Mouse (Mus musculus): ENCODE measurements around the gene Ndufs1. TPM values are rescaled to one million over a fixed set of nuclear protein-coding genes. Genes with fewer than 3 reads are reported as not detected.

The Ndufs1 gene
- polyA plus RNA-seq, 1 experiment from 2014 or later, result 102 TPM

DNA sequence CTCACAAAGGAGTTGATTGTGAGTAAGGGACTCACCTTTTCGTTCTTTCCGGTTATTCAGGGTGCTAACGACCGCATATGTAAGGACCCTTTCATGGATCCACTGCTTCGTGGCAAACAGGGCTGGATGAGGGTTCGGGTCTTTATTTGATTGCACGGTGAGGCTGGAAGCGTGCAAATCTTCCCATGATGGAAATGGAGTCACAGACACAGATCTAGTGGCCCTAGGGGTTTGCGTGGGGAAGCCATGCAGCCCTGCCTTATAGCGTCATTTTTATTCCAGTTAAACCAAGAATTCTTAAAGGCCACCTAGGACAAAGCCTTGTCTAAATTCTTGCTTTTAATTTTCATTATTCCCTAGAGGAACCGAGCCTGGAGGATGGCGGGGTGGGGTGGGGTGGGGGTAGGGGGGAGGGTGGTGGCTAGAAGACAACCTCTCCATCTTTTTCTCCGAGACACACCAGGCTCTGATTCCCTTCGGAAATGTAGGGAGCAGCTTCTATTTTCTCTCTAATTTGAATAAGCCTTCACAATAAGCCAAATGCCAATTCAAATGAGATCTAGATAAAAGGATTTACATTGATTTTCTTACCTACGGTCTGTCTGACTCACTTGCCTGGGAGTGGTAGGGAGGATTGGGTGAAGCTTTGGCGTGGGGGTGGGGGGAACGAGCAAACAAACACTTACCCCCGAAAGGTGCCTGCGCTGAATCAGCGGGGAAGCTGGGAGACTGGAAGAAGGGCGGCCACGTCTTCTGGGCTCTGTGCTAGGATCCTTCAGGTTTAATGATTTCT lies 37.0 kb upstream of the Ndufs1 start:
- Histone ChIP-seq H3K9ac (replicated peaks) (no peak overlapping the region), H3K27me3 (ENCODE audit: insufficient read depth, low read length) (no peaks in the 10 kb centered on the region; the same call in 1 of the 2 replicates), H3K4me2 (ENCODE audit: low read depth, low read length) (no peak overlapping the region), H3K27ac (ENCODE audit: low read depth) (no peak overlapping the region), H3K4me3 (ENCODE audit: low read depth, low read length) (no peak overlapping the region), H3K9me3 (ENCODE audit: low read length) (no peaks in the 10 kb centered on the region), H3K36me3 (replicated peaks; ENCODE audit: insufficient read depth, low read length) (no peaks in the 10 kb centered on the region), H3K4me1 (ENCODE audit: insufficient read depth) (no peaks in the 10 kb centered on the region)
- no peak for ATAC-seq
- DNase-seq, result no peak
- no peak for TF ChIP-seq CTCF (IDR thresholded peaks at IDR 0.05; ENCODE audit: low read depth)
- TF ChIP-seq EP300 (IDR thresholded peaks at IDR 0.05; ENCODE audit: low read depth), result no peak
- 26% methylated on average over 22 of the region's 22 CpGs for WGBS (ENCODE audit: insufficient replicate concordance)

DNA sequence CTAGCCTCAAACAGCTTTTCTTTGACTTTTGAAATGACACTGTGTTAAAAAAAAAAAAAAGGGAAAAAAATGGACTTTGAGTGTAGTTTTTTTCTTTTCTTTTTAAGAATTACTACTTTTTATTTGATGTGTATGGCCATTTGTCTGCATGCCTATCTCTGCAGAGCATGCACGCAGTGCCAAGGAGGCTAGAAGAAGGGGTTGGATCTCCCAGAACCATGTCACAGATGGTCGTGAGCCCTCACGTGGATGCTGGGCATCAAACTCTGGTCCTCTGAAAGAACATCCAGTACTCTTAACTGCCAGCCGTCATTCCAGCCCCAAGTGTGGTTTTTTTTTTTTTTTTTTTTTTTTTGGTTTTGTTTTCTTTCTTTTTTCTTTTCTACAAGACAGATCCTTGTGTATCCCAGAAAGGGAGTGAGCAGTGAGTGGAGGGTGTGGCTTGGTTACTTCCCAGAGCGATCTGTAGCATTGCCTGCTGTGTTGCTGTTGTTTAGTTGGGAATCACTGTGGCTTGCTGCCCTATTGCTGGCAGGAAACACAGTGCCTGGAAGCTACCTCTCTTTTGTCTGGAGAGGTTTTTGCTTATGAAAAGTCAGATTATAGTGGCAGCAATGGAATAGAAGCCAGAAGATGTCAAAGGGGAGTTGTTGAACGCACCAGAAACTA lies 33.4 kb upstream of the Ndufs1 start:
- 40% methylated on average over 6 of the region's 6 CpGs for WGBS (ENCODE audit: insufficient replicate concordance)
- H3K27me3 ChIP-seq (ENCODE audit: insufficient read depth, low read length), result no peaks in the 10 kb centered on the region; the same call in 1 of the 2 replicates
- H3K4me3 ChIP-seq (ENCODE audit: low read depth, low read length), result no peak overlapping the region
- no peaks in the 10 kb centered on the region for H3K36me3 ChIP-seq (replicated peaks; ENCODE audit: insufficient read depth, low read length)
- H3K9me3 ChIP-seq (ENCODE audit: low read length), result no peaks in the 10 kb centered on the region
- no peak for DNase-seq
- no peaks in the 10 kb centered on the region for H3K4me1 ChIP-seq (ENCODE audit: insufficient read depth)
- ATAC-seq, result no peak
- no peak overlapping the region for H3K27ac ChIP-seq (ENCODE audit: low read depth)
- TF ChIP-seq EP300 (IDR thresholded peaks at IDR 0.05; ENCODE audit: low read depth), result no peak
- TF ChIP-seq CTCF (IDR thresholded peaks at IDR 0.05; ENCODE audit: low read depth), result no peak
- H3K4me2 ChIP-seq (ENCODE audit: low read depth, low read length), result no peak overlapping the region
- no peak overlapping the region for H3K9ac ChIP-seq (replicated peaks)

DNA sequence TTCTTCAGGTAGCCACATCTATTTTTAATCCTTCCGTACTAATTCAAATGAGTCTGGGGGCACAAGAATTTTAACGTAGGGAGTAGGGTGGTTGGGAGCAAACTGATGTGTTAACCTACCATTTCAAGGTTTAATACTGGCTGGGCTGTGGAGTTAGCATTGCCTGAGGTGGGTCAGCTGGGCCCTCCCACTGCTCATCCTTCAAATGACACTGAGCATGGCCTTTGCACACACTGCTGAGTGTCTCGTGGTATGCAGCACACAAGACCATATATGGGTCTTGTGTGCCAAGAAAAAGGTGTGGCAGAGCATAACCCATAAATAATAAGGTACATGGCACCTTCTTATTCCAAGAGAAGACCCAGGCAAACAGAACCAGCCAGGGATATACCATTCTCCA lies 31.0 kb upstream of the Ndufs1 start:
- no peak overlapping the region for H3K4me3 ChIP-seq (ENCODE audit: low read depth, low read length)
- ATAC-seq, result no peak
- 71% methylated on average over 3 of the region's 3 CpGs for WGBS (ENCODE audit: insufficient replicate concordance)

DNA sequence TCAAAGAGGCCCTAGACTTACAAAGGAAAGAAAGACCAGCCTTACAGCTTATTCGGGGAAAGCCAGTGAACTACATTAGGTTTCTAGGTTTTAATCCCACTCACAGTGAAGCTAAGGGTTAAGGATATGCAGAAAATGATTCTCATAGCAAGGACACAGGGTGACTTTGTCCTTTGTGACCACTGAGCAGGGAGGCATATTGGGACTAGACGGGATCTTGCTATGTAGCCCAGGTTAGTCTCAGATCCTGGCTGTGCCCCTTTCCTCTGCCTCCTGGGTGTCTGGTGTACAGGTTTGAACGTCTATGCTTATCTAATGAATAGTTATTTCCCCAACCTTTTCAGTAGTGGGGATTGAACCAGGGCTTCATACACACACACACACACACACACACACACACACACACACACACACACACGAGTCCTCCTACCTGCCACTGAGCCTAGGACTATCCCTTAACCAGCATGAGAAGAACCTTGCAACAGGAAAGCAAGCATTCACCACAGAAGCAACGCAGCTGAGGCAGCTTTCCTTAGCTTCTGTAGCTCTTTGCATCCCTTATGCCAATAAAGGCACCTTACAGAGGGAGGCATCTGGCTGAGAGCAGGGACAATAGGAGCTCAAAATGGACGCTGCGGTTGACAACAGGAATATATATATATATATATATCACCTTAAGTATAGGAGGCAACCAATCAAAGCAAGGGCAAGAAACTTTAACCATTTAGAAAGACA lies 28.2 kb upstream of the Ndufs1 start:
- Histone ChIP-seq H3K4me2 (ENCODE audit: low read depth, low read length) (no peak overlapping the region), H3K4me3 (ENCODE audit: low read depth, low read length) (no peak overlapping the region), H3K4me1 (ENCODE audit: insufficient read depth) (0 out of 2 replicates have a peak, but pooled peaks cover 3% of the 10 kb centered on the region), H3K27ac (ENCODE audit: low read depth) (no peak overlapping the region), H3K9me3 (ENCODE audit: low read length) (no peaks in the 10 kb centered on the region), H3K9ac (replicated peaks) (no peak overlapping the region), H3K27me3 (ENCODE audit: insufficient read depth, low read length) (no peaks in the 10 kb centered on the region), H3K36me3 (replicated peaks; ENCODE audit: insufficient read depth, low read length) (no peaks in the 10 kb centered on the region)
- TF ChIP-seq CTCF (IDR thresholded peaks at IDR 0.05; ENCODE audit: low read depth) (no peak), EP300 (IDR thresholded peaks at IDR 0.05; ENCODE audit: low read depth) (no peak)
- DNase-seq (no peak), ATAC-seq (no peak)
- 43% methylated on average over 7 of the region's 7 CpGs for WGBS (ENCODE audit: insufficient replicate concordance)

More for the DNA sequence above, 31.0 kb upstream of the Ndufs1 start:
- DNase-seq, result no peak
- Histone ChIP-seq H3K27me3 (ENCODE audit: insufficient read depth, low read length) (no peaks in the 10 kb centered on the region), H3K4me1 (ENCODE audit: insufficient read depth) (0 out of 2 replicates have a peak, but pooled peaks cover 3% of the 10 kb centered on the region), H3K4me2 (ENCODE audit: low read depth, low read length) (no peak overlapping the region), H3K27ac (ENCODE audit: low read depth) (no peak overlapping the region), H3K36me3 (replicated peaks; ENCODE audit: insufficient read depth, low read length) (no peaks in the 10 kb centered on the region), H3K9ac (replicated peaks) (no peak overlapping the region), H3K9me3 (ENCODE audit: low read length) (no peaks in the 10 kb centered on the region)
- TF ChIP-seq CTCF (IDR thresholded peaks at IDR 0.05; ENCODE audit: low read depth), result no peak
- no peak for TF ChIP-seq EP300 (IDR thresholded peaks at IDR 0.05; ENCODE audit: low read depth)

DNA sequence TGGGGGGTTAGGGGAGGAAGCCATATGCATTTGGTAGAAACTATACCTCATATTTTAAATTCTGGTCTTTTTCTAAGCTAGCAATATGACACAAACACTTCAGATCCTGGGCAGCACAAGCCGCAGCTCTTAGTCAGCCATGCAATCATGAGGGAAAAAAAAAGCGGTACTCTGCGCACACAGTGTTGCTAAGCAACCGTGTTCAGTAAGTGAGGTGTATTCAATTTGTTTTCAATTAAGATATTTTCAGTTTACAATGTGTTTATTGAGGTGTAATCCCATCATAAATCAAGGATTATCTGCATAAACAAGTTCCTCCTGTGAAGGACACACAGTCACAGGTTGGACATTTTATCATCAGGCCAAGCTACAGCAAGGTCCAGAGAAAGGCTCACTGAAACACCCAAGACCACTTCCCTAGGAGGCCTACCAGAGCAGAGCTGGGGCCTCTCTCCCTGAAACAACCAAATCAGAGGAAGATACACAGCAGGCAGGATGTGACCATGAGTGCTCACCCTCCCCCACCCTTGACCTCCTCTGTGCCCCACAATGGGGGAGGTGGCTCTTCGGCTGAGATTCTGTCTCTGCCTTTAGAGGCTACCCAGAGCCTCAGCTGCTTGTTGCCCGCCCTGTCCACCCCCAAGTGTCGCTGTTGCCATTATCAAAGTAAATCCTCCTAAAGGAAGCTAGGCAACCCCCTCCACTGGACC lies 27.5 kb upstream of the Ndufs1 start:
- no peak overlapping the region for H3K27ac ChIP-seq (ENCODE audit: low read depth)
- 25% methylated on average over 7 of the region's 7 CpGs for WGBS (ENCODE audit: insufficient replicate concordance)

More for the DNA sequence above, 27.5 kb upstream of the Ndufs1 start:
- TF ChIP-seq EP300 (IDR thresholded peaks at IDR 0.05; ENCODE audit: low read depth), result no peak
- TF ChIP-seq CTCF (IDR thresholded peaks at IDR 0.05; ENCODE audit: low read depth), result 0 out of 2 replicates have a peak, but pooled peaks have one; percentile 28
- Histone ChIP-seq H3K4me1 (ENCODE audit: insufficient read depth) (0 out of 2 replicates have a peak, but pooled peaks cover 3% of the 10 kb centered on the region), H3K27me3 (ENCODE audit: insufficient read depth, low read length) (no peaks in the 10 kb centered on the region), H3K36me3 (replicated peaks; ENCODE audit: insufficient read depth, low read length) (no peaks in the 10 kb centered on the region), H3K9ac (replicated peaks) (no peak overlapping the region), H3K9me3 (ENCODE audit: low read length) (no peaks in the 10 kb centered on the region), H3K4me3 (ENCODE audit: low read depth, low read length) (no peak overlapping the region), H3K4me2 (ENCODE audit: low read depth, low read length) (no peak overlapping the region)
- ATAC-seq, result no peak
- peak; percentile 24 for DNase-seq
